Mouse (Mus musculus) heart, postnatal 25 days (tissue): Measurements from ENCODE around the gene Gm20388. TPM values are rescaled to one million over a fixed set of nuclear protein-coding genes. Genes with fewer than 3 reads are reported as not detected.

ENCODE experiments used
- DNase-seq: peaks from one replicate; pipeline ENCODE4 v3.0.0; 2022; ENCODE audit warnings: low spot score
- intact Hi-C: fragments of 180-260 bp; cut with DNase I; formaldehyde crosslinking; loops from one replicate; pipeline ENCODE4 v1.15.1; 2025
- total RNA-seq, 2 experiments: library from RNA; stranded (reverse); gene quantifications; 2 replicates each; pipeline ENCODE4 v1.2.3; 2021

Gm20388 gene
- total RNA-seq, 2 experiments from 2014 or later, result 2.7 TPM; not detected in 1

DNA sequence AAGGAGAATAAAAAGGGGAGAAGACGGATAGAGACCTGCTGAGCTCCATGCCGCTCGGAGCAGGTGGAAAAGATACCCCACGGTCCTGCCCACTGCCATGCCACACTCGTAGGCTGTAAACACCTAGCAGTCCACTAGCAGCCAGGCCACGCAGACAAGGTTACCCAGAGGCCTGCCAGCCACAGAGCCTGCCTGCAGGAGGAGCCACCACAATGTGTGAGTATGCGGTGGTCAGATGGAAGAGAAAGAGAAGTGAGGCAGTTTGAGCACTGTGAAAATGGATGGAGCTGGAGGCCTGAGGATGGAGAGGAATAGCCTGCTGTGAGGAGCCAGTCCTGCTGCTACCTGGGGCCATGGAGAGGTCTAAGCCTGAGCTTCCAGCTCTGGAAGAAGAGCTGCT lies 4173.0 kb downstream of the Gm20388 start:
- intact Hi-C loops, result no loop called here
- DNase-seq, result no peak

DNA sequence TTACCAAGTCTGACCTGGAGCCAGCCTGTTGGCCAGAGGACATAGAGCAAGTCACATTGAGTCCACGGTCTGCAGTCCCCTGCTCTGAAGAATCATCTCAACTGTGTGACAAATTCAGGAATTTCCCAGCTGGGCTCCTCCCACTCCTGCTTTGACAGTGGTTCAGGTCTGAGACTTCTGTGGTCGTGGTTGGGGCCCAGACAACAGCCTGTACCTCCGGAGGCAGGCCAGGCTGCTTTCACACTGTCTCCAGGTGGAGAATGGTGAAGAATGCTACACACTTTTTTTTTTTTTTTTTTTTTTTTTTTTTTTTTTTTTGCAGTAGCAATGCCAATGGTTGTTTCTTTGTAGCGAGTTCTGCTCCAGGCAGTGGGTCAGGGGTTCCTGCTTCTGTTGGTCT lies 4175.0 kb downstream of the Gm20388 start:
- no peak for DNase-seq
- intact Hi-C loops, result no loop called here

DNA sequence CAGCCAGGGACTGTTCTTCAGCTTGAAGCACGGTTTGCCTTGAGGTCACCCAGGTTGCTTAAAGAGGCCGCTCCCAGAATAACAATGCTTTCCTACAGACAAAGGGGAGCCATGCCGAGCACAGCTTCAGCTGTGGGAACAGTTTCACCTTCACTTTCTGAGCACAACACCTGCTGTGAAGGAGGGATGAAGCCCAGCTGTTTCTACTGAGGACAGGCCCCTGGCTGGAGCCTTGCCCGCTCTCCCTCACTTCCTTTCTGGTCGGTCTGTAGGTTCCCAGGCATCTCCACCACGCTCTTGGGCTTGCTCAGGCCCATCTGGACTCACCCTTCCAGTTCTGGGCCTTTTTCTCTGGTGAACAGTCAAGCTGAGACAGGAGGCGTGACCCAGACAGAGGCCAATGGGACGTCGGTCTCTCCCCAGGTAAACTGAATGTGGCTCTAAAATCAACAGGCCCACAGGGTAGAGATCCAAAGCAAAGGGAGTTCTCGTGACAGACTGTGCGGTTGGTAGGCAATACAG lies 4177.5 kb downstream of the Gm20388 start:
- no peak for DNase-seq
- intact Hi-C loops, result no loop called here

DNA sequence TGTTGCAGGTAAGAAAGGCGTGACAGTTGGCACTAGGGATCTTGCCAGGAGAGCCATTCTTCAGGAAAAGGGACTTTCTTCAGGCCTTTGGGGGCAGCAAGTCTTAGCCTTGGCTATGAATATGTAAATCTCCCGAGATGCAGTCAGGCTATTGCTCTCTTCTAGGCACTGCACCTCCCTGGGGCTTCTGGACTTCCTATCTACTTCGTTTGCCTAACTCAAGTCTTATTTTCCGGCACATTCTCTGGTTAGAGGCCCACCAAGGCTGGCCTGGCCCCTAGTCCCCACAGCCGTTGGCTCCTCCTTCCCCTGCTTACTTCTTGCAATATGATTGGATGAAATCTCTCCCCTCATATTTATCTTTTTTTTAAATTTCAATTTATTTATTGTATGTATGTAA lies 4178.4 kb downstream of the Gm20388 start:
- DNase-seq, result no peak
- intact Hi-C loops, result no loop called here

DNA sequence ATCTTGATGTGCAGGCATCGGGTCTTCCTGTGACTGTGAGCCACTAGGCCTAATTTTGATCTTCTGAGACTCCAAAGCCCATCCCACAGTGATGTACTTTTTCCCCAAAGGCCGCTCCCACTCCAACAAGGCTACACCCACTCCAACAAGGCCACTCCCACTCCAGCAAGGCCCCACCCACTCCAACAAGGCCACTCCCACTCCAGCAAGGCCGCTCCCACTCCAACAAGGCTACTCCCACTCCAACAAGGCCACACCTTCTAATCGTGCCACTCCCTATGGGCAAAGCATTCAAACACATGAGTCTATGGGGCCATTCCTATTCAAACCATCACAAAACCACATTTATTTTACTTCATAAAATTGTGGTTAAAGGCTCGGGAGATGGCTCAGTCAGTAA lies 4179.8 kb downstream of the Gm20388 start:
- intact Hi-C loops, result no loop called here
- DNase-seq, result no peak

DNA sequence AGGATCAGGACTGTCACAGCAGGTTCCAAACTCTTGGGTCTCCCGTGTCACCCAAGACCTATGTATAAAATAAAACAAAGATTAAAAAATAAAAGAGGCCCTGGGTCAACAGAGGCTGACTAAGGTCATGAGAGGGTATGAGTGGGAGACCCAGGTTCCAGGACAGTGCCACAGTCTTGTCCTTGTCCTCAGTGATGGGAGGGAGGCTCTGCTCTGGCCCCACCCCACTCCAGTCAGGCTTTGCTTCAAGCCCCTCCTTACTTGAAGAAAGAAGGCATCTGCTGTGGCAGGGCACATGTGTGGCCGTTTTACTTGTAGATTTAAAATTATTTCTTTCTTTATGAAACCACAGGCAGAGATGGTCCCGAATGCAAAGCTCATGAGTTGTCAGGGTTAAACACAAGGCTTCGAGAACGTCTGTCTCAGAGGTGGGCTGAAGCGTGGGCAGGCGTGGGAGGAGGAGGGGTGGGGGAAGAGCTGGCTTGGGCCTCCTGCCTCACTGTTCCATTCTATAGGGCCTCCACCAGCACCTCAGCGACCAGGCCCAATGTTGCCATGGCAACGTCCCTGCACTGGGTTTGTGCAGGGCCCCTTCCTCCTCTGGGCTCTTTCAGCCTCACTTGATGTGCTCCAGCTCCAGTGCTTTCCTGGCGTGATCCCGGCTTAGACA lies 4188.4 kb downstream of the Gm20388 start:
- DNase-seq, result no peak
- intact Hi-C loops, result no loop called here

DNA sequence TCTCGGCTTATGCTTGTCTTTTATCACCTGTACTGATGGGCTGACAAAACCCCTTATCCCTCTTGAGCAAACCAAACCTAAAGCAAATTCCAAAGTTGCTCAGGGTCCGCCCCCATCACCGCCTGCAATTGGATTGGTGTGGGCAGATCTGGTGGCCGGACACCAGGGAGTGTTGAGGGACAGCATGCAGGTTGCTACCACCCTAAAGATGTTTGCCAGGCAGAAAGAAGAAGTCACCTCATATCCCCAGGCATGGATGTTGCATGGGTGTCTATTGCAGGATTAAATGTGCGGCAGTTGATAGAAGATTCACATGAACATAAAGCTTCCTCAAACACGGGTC lies 4189.0 kb downstream of the Gm20388 start:
- DNase-seq, result no peak
- intact Hi-C loops, result no loop called here

DNA sequence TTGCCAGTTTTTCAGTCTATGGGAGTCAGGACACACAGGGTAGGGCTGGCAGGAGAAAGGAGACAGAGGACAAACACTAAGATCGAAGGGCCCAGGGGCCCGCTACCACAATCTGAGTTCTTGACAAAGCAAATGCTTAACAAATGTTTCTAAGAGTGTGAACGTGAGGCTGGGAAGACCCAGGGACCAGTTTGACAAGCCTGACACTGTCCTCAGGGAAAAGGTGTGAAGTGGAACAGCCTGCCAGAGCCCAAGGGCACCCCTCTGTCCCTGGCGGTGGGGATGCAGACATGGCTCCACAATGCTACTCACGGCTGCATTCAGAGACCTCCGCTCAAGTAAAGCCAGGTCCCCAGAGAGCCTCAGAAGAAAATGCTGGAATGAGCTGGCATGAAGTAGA lies 4195.2 kb downstream of the Gm20388 start:
- intact Hi-C loops, result no loop called here

DNA sequence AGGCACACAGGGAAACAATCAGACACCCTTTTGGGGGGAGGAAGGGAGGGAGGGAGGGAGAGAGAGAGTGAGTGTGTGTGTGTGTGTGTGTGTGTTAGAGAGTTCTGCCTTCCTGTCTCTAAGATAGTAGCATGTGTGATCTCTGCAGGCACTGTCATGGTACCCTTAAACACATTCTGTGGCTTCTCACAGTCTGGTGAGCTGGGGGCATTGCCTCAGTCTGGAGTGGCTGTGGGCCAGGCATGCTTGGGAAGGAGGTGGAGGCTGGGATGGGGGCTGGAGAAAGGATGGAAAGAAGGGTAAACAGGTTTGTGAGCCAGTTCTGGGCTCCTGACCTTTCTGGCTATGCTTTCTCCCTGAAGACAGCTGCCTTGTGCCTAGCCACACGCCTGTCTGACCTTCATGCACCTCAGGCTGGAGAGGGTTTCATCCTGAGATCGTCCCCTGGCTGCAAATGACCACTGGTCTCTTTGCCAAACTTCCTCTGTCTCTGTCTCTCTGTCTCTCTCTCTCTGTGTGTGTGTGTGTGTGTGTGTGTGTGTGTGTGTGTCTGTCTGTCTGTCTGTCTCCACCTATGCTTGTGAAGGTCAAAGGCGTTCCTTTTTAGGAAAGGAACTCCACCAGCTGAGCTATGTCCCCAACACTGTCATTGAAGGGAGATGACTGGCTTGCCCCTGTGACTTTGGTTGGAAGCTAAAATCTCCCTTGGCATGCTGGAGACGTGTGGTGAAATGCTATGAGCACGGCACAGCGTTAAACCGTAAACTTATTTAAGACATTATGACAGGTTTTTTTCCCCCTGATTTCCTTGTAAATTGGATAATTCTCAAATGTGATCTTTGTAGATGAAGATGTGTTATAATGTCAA lies 4195.9 kb downstream of the Gm20388 start:
- intact Hi-C loops, result no loop called here
- no peak for DNase-seq

More for the DNA sequence above, 4195.2 kb downstream of the Gm20388 start:
- no peak for DNase-seq

DNA sequence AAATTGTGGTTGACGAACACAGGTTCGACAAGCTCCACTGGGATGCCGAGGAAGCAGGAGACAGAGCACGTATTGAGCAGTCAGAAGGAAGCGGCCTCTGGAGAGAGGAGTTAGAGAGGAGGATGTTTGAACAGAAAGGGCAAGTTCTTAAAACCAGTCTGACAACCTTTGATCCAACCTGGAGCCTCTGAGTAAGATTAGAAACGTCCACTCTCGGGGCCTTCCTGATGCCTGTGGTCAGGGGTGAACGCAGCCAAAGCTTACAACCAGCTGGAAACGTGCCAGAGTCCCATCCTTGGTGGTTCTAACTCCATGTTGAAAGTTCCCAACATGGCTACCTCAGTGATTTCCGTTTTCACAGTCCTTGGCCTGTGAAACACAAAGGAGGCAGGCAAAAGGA lies 4202.5 kb downstream of the Gm20388 start:
- intact Hi-C loops, result no loop called here

DNA sequence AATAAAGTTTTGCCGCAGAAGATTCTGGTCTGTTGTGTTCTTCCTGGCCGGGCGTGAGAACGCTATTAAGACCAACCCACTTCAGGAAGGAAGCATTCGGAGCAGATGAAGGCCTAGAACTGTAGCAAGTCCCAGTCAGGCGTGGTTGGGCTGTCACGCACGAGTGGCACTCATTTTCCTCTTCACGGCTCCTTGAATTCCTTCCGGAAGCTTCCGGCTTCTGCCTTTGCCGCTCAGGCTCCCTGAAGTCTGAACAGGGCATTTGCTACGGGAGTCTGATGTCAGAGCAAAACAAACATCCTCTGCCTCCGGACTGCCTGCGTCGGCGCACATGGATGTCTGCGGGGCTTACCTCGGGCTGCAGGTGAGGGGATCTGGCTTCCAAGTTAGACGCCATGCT lies 4214.6 kb downstream of the Gm20388 start:
- intact Hi-C loops, result no loop called here
- DNase-seq, result no peak

More for the DNA sequence above, 4202.5 kb downstream of the Gm20388 start:
- no peak for DNase-seq

DNA sequence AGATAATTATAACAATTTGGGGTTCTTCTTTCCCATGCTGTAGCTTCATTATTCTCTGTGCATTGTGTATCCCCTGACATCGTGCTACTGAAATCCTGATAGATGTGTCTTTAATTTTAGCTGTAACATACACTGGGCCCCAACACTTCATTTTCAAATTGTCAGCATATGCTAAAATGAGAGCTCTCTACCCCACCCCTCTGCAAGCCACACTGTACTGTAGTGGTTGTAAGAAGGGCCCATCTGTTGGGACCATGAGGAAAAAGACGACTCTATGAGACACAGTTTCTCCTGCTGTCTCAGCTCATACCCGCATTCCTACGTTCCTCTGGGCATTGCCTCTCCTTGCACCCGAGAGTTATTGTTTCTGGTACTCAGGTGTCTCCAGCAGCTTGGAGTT lies 4226.6 kb downstream of the Gm20388 start:
- DNase-seq, result no peak
- intact Hi-C loops, result no loop called here

DNA sequence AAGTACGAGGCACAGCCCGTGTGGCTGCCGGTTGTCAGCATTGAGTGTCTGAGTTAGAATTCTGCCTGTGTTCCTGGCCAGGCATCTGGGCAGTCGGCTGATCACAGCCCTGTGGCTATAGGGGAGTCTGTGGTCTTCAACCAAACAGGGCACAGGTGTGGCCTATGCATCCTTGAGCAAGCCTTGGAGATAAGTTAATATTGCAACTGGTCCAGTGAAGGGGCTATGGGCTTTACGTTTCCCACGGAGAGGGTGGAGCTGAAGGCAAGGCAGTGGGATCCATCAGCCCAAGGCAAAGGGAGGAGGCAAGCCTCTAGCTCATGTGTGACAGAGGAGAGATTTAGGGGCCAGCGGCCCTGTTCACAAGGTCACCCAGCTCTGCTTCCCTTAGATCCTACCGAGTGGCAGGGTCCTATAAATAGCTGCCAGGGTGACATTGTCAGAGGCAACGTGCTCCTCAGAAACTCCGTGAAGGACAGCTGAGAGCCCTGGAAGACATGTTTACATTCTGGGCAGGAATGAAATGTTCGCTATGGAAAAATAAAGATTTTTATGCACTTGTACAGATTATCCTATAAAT lies 4229.7 kb downstream of the Gm20388 start:
- no peak for DNase-seq
- intact Hi-C loops, result no loop called here

DNA sequence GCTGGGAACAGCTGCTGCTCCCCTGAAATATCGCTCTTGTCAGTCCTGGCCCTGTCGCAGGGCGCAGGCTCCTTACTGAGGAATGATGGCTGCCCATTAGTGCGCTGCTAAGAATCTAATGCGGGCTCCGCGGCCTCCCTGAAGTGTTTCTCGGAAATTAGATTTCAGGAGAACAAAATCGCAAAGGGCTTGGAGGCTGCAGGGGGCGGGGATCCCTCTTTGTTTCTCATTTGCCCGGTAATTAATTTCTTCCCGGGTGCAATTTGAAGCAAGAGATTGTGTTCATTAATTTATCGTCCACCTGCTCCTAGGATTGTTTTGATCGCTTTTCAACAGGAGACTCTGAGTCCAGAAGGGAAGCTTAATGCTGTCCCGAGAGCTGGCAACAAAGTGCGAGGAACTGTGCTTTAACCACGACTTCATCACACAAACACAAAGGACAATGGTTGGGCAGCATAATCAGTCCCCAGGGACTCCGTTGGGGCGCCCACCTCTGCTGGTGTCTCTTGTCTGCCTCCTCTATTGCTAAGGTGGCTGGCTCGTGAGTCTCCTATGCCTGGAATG lies 4230.3 kb downstream of the Gm20388 start:
- intact Hi-C loops, result no loop called here
- DNase-seq, result no peak

DNA sequence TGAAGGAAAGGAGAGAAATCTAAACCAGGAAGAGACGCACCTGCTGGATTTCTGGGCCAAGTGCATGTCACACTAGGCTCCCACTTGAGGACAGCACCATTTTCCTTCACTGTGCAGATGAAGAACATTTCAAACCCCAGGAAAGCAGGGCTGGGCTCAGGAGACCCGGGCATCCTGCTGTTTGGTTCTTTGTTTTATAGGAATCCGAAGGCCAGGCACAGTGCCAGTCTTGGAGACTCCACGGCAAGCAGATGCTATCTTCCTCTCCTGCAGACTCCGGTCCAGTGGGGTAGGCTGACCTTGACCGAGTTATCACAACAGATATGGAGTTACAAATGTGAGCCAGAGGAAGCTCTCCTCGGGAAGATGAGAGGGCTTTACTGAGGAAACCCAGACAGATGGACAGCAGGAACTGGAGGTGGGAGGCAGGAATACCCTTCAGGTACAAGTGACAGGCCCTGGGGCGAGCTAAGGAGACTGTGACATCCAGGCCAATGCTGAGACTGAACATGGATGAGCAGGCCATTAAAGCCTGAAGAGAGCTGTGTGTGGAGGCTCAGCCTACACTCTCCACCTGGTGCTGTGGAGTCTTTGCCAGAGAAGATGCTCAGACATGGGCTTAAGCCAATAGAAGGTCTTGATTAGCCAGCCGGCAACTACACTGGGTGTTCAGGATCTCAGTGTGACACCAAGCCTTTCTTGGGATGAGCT lies 4231.2 kb downstream of the Gm20388 start:
- intact Hi-C loops, result no loop called here
- DNase-seq, result no peak

DNA sequence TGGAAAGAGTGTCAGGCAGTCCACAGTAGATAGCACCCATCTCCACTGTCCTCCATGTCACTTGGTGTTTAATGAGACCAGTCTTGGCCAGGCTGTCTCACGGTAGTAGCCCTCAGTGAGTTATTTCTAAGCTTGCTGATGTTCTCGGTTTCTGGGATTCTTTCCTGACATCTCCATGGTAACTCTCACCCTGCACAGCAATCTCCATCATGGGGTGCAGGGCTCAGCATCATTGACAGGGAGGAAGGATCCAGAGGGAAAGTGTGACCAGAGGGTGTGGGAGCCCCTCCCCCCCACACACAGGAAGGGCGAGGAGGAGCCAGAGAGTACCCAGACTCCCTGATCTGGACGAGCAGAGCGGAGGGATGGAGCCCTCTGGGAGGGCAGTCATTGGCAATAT lies 4232.4 kb downstream of the Gm20388 start:
- intact Hi-C loops, result no loop called here
- DNase-seq, result no peak

DNA sequence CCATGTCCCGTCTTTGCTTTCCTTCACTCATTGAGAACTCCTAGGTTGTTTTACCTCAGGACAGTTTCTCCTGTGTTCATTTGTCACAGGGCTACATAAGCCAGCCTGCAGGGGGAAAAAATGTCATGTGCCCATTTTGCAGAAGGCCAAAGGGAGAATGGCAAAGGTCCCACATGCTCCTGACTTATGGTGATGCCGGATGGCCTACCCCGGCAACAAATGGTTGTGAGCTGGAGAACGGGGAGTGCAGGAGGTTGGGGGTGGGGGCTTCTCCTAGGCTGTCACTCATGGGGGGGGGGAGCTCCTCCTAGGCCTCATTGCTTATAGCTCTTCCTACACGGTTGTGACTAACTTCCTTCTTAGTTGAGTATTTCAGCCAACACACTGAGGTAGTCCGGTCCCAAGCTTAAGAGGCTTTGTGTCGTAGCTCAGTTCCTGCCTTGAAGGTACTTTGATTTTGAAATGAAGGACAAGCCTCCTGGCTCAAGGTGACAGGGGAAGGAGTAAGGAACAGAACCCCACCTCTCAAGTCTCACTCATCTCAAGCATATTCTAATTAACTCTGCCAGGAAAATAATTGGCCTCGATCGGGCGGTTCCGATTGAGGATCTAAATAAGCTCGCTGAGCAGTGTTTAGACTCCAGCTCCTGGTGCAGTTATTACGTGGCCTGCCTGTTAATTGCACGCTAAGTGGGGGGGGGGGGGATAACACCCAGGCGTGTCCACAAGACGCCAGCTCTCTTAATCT lies 4233.4 kb downstream of the Gm20388 start:
- no peak for DNase-seq
- intact Hi-C loops, result no loop called here

DNA sequence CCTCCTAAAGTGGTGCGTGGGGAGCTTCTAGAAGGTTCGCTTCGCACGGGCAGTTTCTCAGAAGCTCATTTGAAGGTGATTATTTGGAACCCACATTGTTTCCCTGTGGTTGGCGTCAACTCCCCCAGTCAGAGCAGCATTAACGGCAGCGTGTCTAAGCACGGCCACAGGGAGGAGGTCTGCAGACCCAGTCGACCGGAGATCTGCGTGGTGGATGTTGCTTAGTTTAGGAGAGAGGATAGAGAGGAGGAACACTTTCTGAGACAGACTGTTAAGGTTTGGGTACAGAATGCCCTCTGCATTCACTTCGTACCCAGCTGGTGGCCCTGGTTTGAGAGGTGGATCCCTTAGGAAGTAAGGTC lies 4234.0 kb downstream of the Gm20388 start:
- no peak for DNase-seq
- intact Hi-C loops, result no loop called here

DNA sequence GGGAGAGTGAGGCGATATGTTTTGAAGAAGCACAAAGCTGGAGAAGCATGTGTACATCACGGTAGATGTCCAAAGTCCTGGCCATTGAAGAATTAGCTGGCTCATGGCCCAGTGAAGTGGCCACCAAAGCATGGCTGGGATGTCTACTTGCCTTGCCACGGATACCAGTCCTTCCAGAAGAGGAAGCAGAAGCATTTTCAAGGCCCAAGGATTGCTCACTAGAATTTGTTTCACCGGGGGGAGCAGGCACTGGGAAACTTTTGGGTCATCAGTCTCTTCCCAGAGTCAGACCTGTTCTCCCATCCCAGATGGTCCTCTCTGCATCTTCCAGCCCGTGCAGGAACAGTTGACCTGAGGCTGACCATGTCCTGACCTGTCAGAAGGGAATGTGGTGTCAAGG lies 4235.6 kb downstream of the Gm20388 start:
- intact Hi-C loops, result no loop called here
- DNase-seq, result no peak

DNA sequence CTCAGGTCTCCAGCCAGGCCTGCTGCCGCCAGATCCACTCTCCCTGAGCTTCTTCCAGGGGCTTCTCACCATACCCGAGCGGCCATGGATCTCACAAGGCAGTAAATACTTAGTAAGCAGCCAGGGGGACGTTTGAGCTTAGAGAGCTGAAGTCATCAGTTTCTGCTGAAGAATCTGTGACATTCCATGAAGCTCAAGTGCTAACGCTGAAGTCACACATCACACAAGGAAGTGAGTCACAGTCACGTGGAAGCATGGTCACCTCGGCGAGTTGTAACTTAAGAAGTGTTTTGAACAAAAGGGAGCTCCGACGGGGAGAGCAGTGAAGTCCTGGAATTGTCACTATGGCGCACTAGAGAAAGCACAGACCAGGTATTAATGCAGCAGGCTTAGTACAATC lies 4239.4 kb downstream of the Gm20388 start:
- DNase-seq, result no peak
- intact Hi-C loops, result no loop called here
